Mouse (Mus musculus) heart, adult 18-20 months (tissue): ENCODE data around the gene Kif14. TPM values are rescaled to one million over a fixed set of nuclear protein-coding genes. Genes with fewer than 3 reads are reported as not detected.
"Not testable (repeated sequence)": the region's sequence is repeated elsewhere in the genome, so short reads cannot be mapped to it uniquely, and the experiment has no call there.

Experiments
- DNase-seq, 2 experiments: peaks; one replicate each; pipeline ENCODE4 v3.0.0; 2021 to 2022; ENCODE audit warnings: mixed read lengths in 1 of 2
- total RNA-seq, 2 experiments: library from RNA; stranded (reverse); gene quantifications; 2 replicates each; pipeline ENCODE4 v1.2.3; 2021

Kif14 gene
- total RNA-seq, 2 experiments from 2014 or later: 0.10 to 0.15 TPM

- DNase-seq: no peak
These were observed 25.5 kb downstream of the Kif14 start for GRCm38 (mm10) chr1:136491681-136492080.

- DNase-seq: no peak
These were observed 26.1 kb downstream of the Kif14 start for GRCm38 (mm10) chr1:136492232-136492631.

- DNase-seq: no peak
These were observed 33.2 kb downstream of the Kif14 start for GRCm38 (mm10) chr1:136499317-136499716.

- DNase-seq: no peak
These were observed 36.8 kb downstream of the Kif14 start for GRCm38 (mm10) chr1:136502936-136503335.

GRCm38 (mm10) chr1:136506255-136506654 is 40.1 kb downstream of the Kif14 start:
- not testable (repeated sequence) for DNase-seq

GRCm38 (mm10) chr1:136512317-136512716 is 46.2 kb downstream of the Kif14 start:
- no peak for DNase-seq

GRCm38 (mm10) chr1:136513181-136513580 is 47.0 kb downstream of the Kif14 start:
- DNase-seq: peak; percentile 41 to 59

- DNase-seq: no peak
These were observed 52.7 kb downstream of the Kif14 start for GRCm38 (mm10) chr1:136518699-136519356.

- peak in 1 of 2 experiments; percentile 54 for DNase-seq
These were observed 55.3 kb downstream of the Kif14 start for GRCm38 (mm10) chr1:136521363-136521937.

GRCm38 (mm10) chr1:136524917-136525316 is 58.8 kb downstream of the Kif14 start:
- peak; percentile 18 to 72 for DNase-seq

- no peak for DNase-seq
These were observed 59.7 kb downstream of the Kif14 start for GRCm38 (mm10) chr1:136525818-136526217.

GRCm38 (mm10) chr1:136527163-136527562 is 61.0 kb downstream of the Kif14 start:
- no peak for DNase-seq

GRCm38 (mm10) chr1:136532556-136532955 is 66.4 kb downstream of the Kif14 start:
- DNase-seq: no peak

GRCm38 (mm10) chr1:136536947-136537346 is 70.8 kb downstream of the Kif14 start:
- DNase-seq: no peak

- DNase-seq: peak; percentile 33 to 39
These were observed 72.1 kb downstream of the Kif14 start for GRCm38 (mm10) chr1:136538247-136538646.

- DNase-seq: peak; percentile 29 to 66
These were observed 74.3 kb downstream of the Kif14 start for GRCm38 (mm10) chr1:136540407-136540895.

GRCm38 (mm10) chr1:136541618-136542376 is 75.7 kb downstream of the Kif14 start:
- DNase-seq: no peak

- DNase-seq: no peak
These were observed 77.8 kb downstream of the Kif14 start for GRCm38 (mm10) chr1:136543920-136544319.

GRCm38 (mm10) chr1:136547068-136547467 is 80.9 kb downstream of the Kif14 start:
- no peak for DNase-seq

GRCm38 (mm10) chr1:136550285-136550684 is 84.1 kb downstream of the Kif14 start:
- DNase-seq: no peak

GRCm38 (mm10) chr1:136550851-136551540 is 84.9 kb downstream of the Kif14 start:
- DNase-seq: peak; percentile 59 to 90

- DNase-seq: no peak
These were observed 88.5 kb downstream of the Kif14 start for GRCm38 (mm10) chr1:136554686-136555085.
